Mouse (Mus musculus) c-Kit-positive CD71-positive TER-119-negative erythroid progenitor cells, embryonic 14.5 days (primary cell): ENCODE measurements around the gene Myo6.

Experiments used
- DNase-seq: peaks from one replicate; pipeline ENCODE4 v3.0.0-alpha.2; 2013; ENCODE audit warnings: low read depth

The Myo6 gene

DNA sequence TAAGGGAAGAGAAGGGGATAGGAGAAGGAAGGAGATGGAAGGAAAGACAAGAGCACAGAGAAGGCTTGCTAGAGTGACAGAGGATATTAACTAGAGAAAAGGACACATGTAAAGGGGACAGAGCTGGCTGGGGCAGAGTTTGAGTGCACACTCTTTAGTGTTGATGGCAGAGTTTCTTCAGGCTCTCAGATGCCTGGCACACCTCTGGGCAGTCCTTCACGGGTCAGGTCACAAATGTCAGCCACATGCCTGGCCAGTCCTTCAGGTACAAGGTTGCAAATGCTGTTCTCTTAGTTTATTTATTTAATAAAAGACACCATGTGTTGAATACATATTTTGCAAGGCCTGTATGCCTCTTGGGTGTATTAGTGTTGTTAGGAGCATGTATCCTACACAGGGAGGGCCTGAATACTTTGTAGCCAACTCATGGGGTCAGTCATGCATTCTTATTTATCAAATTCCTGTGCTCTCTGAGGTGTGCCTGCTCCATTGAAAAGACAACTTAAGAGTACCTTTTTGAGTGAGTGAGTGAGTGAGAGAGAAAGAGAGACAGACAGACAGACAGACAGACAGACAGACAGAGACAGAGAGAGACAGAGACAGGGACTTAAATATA is 72.5 kb downstream of the Myo6 start:
- DNase-seq, result no peak

DNA sequence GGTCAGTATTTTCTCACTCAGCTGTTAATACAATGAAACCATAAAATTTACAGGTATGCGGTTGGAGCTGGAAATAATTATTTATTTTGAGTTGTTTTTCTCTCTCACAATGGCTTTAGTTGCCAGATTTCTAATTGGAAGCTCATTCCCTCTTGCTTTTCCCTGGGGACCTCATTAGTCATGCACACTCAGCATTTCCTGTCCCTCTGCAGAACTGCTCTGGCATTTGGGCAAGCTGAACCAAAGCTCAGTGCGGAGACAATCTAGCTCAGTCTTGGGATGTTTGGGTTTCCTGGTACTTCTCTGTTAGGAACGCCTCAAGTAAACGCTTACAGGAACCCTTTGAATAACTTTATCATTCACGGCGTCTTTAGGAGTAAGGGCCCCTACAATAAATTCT is 76.9 kb downstream of the Myo6 start:
- DNase-seq, result no peak

DNA sequence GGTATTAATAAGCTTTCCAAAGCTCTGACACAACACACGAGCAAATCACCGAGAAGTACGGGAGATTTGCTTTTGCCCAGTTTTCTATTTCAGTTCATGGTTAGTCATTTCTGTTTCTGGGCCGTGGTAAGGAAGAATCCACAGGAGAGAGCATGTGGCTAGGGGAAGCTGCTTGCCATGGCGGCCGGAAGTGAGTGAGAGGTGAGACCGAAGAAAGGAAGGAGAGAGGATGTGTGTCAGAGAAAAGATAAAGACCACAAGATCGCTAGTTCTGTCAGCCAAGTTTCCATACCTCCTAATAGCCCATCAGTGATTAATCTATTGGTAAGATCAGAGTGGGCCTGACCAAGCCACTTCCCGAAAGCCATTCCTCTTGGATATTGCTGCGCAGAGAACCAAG is 87.3 kb downstream of the Myo6 start:
- DNase-seq, result no peak

DNA sequence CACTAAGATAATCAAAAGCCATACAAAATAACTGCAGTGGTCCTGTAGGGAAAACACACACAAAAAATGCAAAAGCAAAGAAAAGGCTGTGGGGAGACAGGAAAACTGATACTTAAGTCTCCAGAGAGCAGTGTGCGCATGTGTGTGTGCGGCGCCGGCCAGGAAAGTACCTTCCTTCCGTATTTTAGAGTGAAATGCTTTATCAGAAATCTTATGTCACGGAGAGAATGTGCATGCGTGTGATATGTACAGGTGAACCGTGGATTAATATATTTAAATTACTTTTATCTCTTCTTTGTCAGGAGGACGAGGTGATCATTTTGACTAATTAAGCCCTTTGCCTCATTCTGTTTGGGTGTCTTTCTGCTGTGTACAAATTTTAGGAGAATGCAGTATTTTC is 88.4 kb downstream of the Myo6 start:
- DNase-seq, result peak; percentile 65

DNA sequence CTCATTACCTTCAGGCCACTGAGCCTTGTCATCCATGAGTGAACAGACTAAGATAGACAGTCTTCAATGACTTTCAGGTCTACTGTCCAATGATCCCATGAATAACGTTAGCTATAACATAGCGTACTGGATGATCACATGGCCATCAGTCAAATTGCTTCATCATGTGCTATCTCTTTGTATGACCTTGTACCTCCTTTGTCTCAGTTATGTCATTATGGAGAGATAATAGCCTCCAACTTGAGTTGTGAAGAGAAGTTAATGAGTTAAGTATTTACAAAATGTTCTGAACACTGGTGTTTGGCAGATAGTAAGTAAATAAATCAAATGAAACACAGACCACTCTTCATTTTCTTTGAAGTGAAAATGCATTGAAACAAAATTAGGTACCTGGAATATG is 91.7 kb downstream of the Myo6 start:
- no peak for DNase-seq

DNA sequence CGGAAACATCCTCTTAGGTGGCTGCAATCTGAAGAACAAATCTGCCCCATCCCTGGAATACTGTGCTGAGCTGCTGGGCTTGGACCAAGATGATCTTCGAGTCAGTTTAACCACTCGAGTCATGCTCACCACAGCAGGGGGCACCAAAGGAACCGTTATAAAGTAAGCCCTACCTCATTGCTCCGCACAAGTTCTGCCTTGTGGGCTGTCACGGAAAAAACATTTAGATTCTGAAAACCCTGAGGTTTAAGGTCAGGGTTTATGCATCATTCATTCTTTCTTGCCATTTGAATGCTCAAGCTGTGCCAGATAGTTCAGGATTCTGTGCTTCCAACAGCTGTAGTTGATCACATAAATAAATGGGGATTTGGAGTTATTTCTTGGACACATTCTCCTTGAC is 93.6 kb downstream of the Myo6 start:
- DNase-seq, result no peak

DNA sequence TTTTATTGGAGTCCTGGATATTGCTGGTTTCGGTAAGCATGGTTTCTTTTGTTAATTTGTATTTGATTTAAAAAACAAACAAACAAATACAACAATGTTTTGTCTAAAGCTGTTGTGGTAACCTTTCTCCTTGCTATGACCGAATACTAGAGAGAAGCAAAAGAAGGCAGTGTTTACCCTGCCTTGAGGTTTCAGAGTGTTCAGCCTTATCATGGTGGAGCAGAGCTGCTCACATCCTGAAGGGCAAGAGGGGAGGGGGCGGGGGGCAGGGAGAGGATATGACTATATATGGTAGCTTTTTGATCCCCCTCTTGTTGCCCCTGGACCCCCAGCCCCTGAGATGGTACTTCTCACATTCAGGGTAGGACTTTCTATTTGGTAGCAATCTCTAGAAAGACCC is 96.1 kb downstream of the Myo6 start:
- DNase-seq, result no peak

DNA sequence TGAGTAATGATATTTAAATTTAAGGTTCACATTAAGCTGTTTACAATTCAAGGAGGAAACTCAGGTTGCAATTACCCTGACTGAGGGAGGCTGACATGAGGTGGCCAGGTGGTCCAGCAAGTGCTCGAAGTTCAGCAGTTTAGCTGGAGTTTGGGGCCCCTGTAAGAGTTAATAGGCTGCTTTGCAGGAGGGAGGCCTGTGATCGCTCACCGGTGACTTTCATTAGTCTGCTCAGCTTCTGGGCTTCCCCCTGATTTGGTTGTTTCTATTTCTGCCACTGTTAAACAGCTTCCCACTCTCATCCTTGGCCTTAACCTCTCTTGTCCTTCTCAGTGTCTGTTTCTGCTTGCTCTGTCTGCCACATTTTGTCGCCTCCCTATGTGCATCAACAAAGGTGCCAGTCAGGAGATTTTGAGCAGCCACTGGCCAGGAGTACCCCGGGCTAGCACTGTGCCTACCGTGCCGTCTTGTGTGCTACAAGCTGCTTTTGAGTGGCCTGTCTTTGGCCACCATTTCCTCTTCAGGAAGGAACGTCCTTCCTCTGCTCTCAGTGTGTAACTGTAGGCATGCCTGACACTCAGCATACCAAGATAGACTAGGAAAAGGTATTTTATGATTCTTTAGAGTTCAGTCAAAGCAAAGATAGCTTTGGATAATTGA is 97.7 kb downstream of the Myo6 start:
- DNase-seq, result no peak

DNA sequence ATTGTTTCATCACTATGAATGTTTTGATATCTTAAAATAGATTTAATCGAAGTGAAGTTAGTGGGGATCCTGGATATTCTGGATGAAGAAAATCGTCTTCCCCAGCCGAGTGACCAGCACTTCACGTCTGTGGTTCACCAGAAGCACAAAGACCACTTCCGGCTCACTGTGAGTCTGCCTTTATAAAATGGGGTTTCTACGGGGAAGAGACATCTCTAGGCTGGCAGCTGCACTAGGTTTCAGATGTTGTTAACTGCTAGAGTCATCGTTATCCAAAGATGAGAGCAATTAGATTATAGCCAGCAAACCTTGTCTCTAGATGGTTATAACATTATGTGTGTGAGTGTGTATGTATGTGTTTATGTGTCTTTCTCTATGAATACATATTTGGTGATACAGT is 101.3 kb downstream of the Myo6 start:
- no peak for DNase-seq

DNA sequence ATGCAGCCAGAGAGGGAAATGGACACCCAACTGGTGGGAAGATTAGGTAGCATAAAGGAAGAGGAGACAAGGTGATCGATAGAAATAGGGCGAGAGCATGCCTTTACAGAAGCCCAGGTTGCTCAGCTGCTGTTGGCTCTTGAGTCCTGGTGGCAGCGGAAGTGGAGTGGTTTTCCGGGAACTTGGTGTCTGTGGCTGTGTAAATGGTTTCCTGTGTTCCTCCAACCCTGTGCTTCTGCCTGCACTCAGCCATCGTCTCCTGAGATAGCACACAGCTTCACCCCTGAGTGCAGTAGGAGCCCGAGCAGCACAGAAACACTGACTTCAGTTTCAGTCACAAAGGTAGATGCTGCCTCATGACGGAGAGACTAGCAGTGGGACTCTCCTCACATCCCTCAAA is 101.7 kb downstream of the Myo6 start:
- no peak for DNase-seq

DNA sequence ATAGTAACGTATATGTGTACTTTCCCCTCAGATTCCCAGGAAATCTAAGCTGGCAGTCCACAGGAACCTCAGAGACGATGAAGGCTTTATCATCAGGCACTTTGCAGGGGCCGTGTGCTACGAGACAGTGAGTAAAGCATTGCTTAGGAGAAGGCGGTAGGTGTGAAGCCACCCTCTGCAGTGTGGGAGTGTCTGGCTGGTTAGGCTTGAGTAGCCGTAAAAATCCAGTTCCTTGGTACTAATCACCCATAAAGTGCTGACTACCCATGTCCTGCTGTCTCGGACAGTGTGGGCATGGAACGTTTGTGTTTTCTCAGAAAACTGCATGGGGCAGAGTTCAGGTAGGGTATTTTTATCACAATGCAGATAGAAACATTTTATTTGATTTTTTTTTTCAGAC is 104.8 kb downstream of the Myo6 start:
- no peak for DNase-seq

DNA sequence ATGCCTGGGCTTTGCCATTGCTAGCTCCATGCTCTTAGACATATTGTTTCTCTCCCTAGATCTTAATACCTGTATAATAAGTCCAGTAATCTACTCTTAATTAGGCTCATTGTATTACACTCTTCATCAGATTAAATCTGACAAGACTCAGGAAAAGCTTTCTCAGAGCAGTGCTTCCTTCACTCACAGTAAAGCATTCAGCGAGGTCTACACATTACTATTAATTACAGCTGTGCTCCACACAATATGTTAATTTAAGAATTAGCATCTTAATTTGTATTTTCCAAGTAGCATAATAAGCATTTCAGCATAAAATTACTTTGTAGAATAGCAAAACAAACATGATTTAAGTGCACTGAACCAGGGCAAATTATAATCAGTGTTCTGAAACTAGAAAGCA is 108.1 kb downstream of the Myo6 start:
- DNase-seq, result no peak

DNA sequence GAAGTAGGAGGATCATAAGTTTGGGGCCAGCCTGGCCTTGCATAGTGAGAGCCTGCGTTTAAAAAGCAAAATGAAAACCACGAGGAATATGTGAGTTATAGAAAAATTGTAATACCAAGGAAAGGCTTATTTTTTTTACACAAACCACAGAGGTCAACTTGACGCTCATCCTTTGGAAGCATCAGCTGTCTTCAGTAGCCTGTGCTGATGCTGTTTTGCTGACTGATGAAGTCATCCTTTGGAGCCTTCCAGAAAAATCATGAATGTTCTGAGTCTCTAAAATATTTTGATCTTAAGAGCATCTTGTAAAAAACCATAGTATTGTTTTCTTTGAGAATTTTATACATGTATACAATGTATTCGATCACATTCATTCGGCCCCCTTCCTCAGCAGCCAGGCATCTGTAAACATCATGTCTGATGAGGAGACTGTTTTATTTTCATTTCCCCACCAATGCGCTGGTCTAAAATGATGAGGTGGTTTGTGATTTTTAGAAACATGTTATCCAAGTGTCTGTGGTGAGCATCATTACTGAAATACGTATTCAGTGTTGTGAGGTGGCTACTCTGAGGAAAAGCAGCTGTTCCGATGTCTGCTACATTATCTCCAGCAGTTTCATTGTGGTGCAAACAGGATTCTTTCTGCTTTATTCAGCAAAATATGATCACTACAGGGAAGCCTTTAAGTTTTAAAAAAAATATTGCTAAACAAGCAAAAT is 110.4 kb downstream of the Myo6 start:
- no peak for DNase-seq

DNA sequence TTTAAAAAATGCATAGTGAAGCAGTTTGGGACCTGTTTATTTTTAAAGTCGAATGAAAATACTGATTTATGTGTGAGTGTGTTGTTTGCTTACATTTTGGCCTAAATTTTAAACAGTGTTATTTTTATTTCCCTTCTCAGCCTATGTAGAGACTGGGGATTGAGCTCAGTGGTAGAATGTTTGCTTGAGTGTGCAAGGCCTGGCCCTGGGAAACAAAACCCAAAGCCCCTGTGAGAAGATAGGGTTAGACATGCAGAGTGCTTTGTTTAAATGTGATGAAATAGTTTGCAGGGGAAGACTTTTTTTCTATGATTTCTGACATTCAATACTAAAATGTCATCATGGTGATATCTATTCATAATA is 110.9 kb downstream of the Myo6 start:
- DNase-seq, result no peak

DNA sequence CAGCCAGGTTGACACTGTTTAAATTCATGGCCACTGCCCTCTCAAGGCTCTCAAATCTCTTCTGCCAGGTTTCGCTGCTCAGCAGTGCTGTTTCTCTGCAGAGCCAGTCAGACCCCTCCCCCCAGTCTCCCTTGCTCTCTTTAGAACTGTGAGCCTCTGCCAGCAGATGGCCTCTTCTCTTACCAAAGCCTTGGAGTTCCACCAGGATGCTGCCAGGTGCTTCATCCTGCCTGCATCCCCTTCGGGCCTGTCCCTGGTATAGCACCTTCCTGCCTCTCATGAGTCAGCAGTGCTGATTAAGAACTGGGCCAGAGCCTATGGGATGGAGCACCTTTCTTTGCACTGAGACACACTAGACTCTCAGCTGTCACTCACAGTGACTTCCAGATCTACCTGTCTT is 112.3 kb downstream of the Myo6 start:
- no peak for DNase-seq

DNA sequence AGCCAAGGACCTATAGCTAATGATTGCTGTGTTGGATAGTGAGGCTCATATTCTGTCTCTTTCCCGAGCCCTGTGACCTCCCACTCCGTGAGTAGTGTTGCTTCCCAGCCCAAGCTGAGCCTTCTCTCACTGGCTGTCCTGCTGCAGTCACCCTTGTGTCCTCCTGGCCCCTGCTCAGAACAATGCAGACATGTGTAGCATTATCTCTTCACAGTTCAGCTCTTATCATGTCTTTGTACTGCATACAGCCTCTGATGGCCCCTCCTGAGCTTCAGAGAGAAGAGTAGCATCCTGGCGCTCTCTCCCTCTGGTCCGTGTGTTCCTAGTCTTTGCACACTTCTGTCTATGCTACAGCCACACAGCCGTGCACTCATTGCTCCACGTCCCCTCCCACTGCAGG is 112.9 kb downstream of the Myo6 start:
- DNase-seq, result no peak

DNA sequence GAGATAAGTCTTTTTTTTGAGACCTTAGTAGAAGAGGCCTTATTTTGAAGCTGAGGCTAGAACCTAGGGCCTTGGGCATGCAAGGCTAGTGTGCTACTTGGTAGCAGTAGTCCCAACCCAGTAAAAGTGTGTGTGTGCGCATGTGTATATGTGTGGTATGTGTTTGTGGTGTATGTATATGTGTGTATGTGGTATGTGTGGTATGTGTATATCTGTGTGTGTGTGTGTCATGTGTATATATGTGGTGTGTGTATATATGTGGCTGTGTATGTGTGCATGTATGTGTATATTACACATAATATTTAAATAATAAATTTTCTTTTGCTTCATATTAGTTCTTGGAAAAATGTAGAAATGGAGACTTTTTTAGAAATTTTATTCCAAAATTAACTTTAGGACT is 115.9 kb downstream of the Myo6 start:
- DNase-seq, result no peak

DNA sequence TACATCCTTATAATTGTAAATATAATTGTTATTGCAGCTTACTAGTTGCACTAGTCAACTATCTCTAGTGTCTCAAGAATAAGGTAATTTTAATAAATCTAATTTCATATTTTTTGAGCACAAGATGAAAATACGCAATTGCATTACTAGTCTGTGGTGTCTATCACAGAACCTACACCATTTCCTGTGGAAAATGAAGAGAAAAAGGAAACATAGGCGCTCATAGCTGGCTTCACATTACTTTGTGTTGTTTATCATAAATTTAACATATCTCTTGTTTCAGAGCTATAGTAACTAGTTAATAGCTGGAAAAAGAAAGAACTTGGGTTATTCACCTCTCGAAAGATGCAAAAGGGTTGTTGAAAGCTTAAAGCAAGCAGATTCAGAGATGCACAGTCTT is 117.6 kb downstream of the Myo6 start:
- no peak for DNase-seq

DNA sequence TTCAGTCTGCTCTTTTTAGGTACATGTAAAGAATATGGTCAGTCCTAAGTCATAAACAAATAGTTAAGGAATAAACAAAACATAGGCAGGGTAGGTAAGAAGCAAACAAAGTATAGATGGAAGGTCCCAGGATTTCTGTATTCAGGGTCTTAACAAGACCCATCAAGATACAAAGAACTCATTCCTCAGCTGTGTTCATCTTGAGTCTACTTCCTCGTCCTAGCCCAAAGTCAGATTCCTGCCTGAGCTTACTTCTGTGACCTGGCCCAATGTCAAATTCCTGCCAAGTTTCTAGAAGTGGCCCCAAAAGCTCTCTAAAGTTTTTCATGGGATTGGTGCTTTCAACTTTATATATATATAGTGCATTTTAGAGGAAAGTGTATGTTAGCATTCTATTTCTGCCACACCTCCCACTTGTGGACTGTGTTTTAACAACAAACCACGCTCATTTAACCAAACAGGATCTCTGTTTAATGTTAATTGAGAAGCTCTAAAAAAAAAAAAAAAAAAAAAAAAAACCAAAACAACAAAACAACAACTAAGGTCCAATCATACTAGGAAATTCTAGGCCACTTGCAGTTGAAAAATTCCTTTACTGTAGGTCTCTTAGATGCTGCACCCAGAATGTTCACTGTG is 119.8 kb downstream of the Myo6 start:
- DNase-seq, result no peak

DNA sequence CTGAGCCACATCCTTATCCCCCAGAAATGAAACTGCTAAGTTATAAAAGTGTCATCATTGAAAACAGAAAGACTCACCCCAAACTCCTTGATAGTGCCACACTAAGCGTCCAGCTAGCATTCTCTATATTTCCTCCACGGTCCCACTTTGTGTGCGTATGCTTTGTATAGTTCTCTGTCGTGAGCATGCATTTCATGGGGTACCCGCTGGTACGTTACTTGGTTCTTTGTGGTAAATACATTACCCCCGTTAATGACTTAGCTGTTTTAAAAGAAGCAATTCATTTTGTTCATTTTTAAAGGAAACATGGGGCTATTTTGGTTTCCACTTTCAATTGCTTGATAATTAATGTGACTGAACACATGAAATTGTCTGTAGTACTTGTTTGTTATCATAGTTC is 122.0 kb downstream of the Myo6 start:
- DNase-seq, result no peak

DNA sequence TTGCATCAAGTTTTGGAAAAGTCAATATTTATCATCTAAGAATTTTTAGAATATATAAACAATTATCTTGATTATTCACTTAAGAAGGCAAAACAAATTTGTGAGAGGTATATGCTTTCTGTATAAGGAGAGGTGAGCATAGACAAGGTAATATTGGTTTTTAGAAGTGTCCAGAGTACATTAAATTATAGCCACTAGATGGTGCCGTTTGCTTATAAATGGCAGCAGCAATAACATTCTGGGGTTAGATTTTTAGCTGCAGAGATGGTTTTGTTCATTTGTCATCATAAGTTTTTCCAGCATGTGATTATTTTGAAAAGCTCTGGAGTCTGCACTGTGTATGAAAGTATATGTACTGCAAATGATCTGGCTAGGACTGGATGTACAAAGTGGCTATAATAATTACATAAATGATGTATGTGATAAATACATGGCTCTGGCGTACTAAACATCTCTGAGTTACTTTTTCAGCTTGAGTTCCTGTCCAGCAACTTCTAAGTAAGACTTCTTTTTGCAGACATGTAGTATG is 128.3 kb downstream of the Myo6 start:
- DNase-seq, result peak; percentile 8

DNA sequence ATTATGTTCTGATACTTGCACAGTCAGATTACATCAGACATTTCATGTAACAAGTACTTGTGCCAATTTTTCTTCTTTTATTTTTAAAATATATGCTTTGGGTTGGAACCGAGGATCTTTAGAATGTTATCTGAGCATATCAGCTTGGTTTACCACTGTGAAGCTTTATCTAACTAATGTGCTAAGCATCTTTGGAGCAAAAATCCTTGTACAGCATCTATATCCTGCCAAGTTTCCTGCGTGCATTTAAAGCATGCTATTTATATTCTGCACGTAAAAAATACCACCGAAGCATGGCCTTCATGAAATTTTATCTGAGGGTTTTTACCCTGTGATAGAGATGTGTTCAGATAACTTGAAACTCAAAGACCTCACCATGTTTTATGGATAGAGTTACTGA is 131.3 kb downstream of the Myo6 start:
- no peak for DNase-seq

DNA sequence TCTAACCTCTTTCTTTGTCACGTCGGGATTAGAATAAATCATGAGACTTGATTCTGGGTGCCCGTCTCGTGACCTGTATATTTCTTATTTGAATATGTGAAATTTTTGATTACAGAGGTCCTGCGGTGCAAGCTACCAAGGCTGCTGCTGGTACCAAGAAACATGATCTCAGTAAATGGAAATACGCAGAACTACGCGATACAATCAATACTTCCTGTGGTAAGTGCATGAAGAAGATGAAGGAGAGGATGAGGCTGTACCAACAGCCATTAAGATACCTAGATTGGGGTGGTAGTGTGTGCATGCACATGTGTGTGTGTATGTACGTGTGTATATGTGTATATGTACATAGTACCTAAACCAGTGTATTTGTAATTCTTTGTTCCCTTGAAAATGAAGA is 134.2 kb downstream of the Myo6 start:
- no peak for DNase-seq
